Mouse (Mus musculus): ENCODE data around the gene Arhgef7. TPM values are rescaled to one million over a fixed set of nuclear protein-coding genes. Genes with fewer than 3 reads are reported as not detected.
A peak's percentile ranks its signal among the peaks of the same experiment; 100 is the strongest.
"Not testable (repeated sequence)": the region's sequence is repeated elsewhere in the genome, so short reads cannot be mapped to it uniquely, and the experiment has no call there.

The Arhgef7 gene
- polyA plus RNA-seq, 1 experiment from 2014 or later: 27.3 TPM

GRCm38 (mm10) chr8:11867832-11868231 is 140.3 kb downstream of the Arhgef7 start:
- Histone ChIP-seq H3K4me1 (replicated peaks; ENCODE audit: insufficient read depth, low read length) (no peaks in the 10 kb centered on the region), H3K4me3 (replicated peaks; ENCODE audit: low read depth, low read length) (no peak overlapping the region), H3K4me2 (ENCODE audit: low read length) (no peak overlapping the region), H3K9ac (ENCODE audit: low read depth, low read length) (no peak overlapping the region), H3K27ac (no peak overlapping the region), H3K36me3 (ENCODE audit: insufficient read depth, low read length) (no peaks in the 10 kb centered on the region), H3K9me3 (replicated peaks; ENCODE audit: low read length) (no peaks in the 10 kb centered on the region), H3K27me3 (ENCODE audit: insufficient read depth, low read length) (no peaks in the 10 kb centered on the region)
- ATAC-seq (replicated peaks; ENCODE audit: low FRiP score, low read depth): no peak
- no peak for DNase-seq (ENCODE audit: low spot score)
- peak; percentile 48 for TF ChIP-seq CTCF (IDR thresholded peaks at IDR 0.05; ENCODE audit: low read depth)

DNA sequence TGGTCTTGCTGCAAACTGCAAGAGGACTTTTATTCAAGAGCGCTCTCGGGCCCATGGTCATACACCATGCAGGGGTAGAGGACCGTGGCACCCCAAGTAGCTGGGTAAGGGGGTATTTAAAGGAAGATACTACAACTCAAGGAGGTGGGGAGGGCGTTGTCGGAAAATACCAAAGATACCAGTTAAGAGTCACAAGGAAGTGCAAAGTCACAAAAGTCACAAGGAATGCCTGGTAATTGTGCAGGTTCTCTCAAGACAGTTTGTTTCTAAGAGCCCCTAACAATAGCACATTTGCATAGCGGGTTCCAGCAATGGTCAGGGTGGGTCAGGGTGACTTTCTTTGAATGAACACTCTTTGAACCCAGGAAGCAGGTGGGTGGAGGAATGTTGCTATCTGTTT is 146.7 kb downstream of the Arhgef7 start:
- not testable (repeated sequence) for ATAC-seq (replicated peaks; ENCODE audit: low FRiP score, low read depth); H3K4me2 ChIP-seq (ENCODE audit: low read length); H3K4me3 ChIP-seq (replicated peaks; ENCODE audit: low read depth, low read length); H3K4me1 ChIP-seq (replicated peaks; ENCODE audit: insufficient read depth, low read length); H3K9ac ChIP-seq (ENCODE audit: low read depth, low read length); H3K27ac ChIP-seq; H3K36me3 ChIP-seq (ENCODE audit: insufficient read depth, low read length); H3K27me3 ChIP-seq (ENCODE audit: insufficient read depth, low read length); H3K9me3 ChIP-seq (replicated peaks; ENCODE audit: low read length); DNase-seq (ENCODE audit: low spot score)
- 93% methylated on average over 6 of the region's 6 CpGs for WGBS

DNA sequence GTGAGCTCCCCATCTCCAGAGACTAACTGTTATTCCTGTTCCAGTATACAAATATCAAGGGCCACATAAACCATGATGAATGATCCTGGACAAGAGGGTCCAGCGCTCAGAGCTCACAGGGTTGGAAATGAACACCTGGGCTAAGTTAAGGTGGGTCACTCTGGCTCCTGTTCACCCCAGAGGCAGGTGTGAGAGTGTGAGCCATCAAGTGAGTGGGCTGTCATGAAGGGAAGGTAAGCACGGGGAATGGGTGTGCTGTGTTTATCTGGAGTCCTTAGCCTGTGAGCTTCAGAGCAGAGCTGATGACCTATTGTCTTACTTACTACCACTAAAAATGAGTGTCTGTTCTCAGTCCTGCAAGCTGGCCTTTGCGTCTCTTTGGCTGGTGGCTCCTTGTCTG is 157.1 kb downstream of the Arhgef7 start:
- H3K27me3 ChIP-seq (ENCODE audit: insufficient read depth, low read length): no peaks in the 10 kb centered on the region
- no peak overlapping the region for H3K9ac ChIP-seq (ENCODE audit: low read depth, low read length)
- WGBS: 92% methylated on average over 3 of the region's 3 CpGs
- H3K36me3 ChIP-seq (ENCODE audit: insufficient read depth, low read length): no peaks in the 10 kb centered on the region
- no peak for DNase-seq (ENCODE audit: low spot score)
- no peaks in the 10 kb centered on the region for H3K4me1 ChIP-seq (replicated peaks; ENCODE audit: insufficient read depth, low read length)
- H3K27ac ChIP-seq: no peak overlapping the region
- H3K4me2 ChIP-seq (ENCODE audit: low read length): no peak overlapping the region
- no peak overlapping the region for H3K4me3 ChIP-seq (replicated peaks; ENCODE audit: low read depth, low read length)
- TF ChIP-seq CTCF (IDR thresholded peaks at IDR 0.05; ENCODE audit: low read depth): no peak
- no peak for ATAC-seq (replicated peaks; ENCODE audit: low FRiP score, low read depth)
- peaks cover 5% of the 10 kb centered on the region; the same call in 1 of the 2 replicates for H3K9me3 ChIP-seq (replicated peaks; ENCODE audit: low read length)

Other genes with a start within 250 kb of the Arhgef7 start
- gene Rab20, start 249.0 kb upstream of the Arhgef7 start, polyA plus RNA-seq (2015; fragmentation: Nextera tagmentation; extraction: Ambion mirVana): 44.3 and 48.0 TPM in 2 replicates
- 111 and 115 TPM in 2 replicates for gene Naxd, start 230.2 kb upstream of the Arhgef7 start, polyA plus RNA-seq (2015; fragmentation: Nextera tagmentation; extraction: Ambion mirVana)
- gene Cars2, start 176.9 kb upstream of the Arhgef7 start, polyA plus RNA-seq (2015; fragmentation: Nextera tagmentation; extraction: Ambion mirVana): 16.7 and 17.0 TPM in 2 replicates
- gene Ing1, start 172.2 kb upstream of the Arhgef7 start, polyA plus RNA-seq (2015; fragmentation: Nextera tagmentation; extraction: Ambion mirVana): 36.3 and 36.9 TPM in 2 replicates
- gene Ankrd10, start 92.0 kb upstream of the Arhgef7 start, polyA plus RNA-seq (2015; fragmentation: Nextera tagmentation; extraction: Ambion mirVana): 67.2 and 70.6 TPM in 2 replicates
- not detected in 2 replicates for gene 1700016D06Rik, start 26.7 kb upstream of the Arhgef7 start, polyA plus RNA-seq (2015; fragmentation: Nextera tagmentation; extraction: Ambion mirVana)
- 1.5 TPM in 2 replicates for gene Tex29, start 112.8 kb downstream of the Arhgef7 start, polyA plus RNA-seq (2015; fragmentation: Nextera tagmentation; extraction: Ambion mirVana)

All from kidney, postnatal 0 days (tissue).